Mouse (Mus musculus) gastrocnemius, postnatal 36 days (tissue): ENCODE results near the gene Isg20l2. TPM values are rescaled to one million over a fixed set of nuclear protein-coding genes. Genes with fewer than 3 reads are reported as not detected.

ENCODE experiments used
- DNase-seq, 2 experiments: peaks; one replicate each; pipeline ENCODE4 v3.0.0; 2022
- intact Hi-C: fragments of 180-260 bp; cut with DNase I; formaldehyde crosslinking; loops from one replicate; pipeline ENCODE4 v1.15.1; 2025
- total RNA-seq, 2 experiments: library from RNA; stranded (reverse); gene quantifications; 2 replicates each; pipeline ENCODE4 v1.2.3; 2021

Isg20l2 gene
- total RNA-seq, 2 experiments from 2014 or later: 6.2 to 8.0 TPM

GRCm38 (mm10) chr3:87909874-87910273 lies 20.2 kb upstream of the Isg20l2 start:
- DNase-seq: no peak
- intact Hi-C loops: no loop called here

- DNase-seq: peak; percentile 77 to 79
- intact Hi-C loops: no loop called here
Measured at GRCm38 (mm10) chr3:87910573-87911141, 19.5 kb upstream of the Isg20l2 start.

GRCm38 (mm10) chr3:87913491-87913890 lies 16.6 kb upstream of the Isg20l2 start:
- intact Hi-C loops: no loop called here

GRCm38 (mm10) chr3:87913891-87914290 lies 16.2 kb upstream of the Isg20l2 start:
- no peak for DNase-seq

More at GRCm38 (mm10) chr3:87913491-87913890, 16.6 kb upstream of the Isg20l2 start:
- DNase-seq: no peak

GRCm38 (mm10) chr3:87916990-87917389 lies 13.1 kb upstream of the Isg20l2 start:
- no peak for DNase-seq
- intact Hi-C loops: no loop called here

More at GRCm38 (mm10) chr3:87913891-87914290, 16.2 kb upstream of the Isg20l2 start:
- intact Hi-C loops: no loop called here

- no peak for DNase-seq
- intact Hi-C loops: no loop called here
Measured at GRCm38 (mm10) chr3:87918551-87918950, 11.6 kb upstream of the Isg20l2 start.

GRCm38 (mm10) chr3:87919336-87920108 lies 10.6 kb upstream of the Isg20l2 start, which contains the start of gene Mrpl24:
Mrpl24 (plus strand) TSS chr3:87919506.
- intact Hi-C loops: no loop called here
- peak; percentile 47 for DNase-seq

- DNase-seq: no peak
- intact Hi-C loops: no loop called here
Measured at GRCm38 (mm10) chr3:87920270-87920943, 9.7 kb upstream of the Isg20l2 start.

GRCm38 (mm10) chr3:87924996-87925395 lies 5.1 kb upstream of the Isg20l2 start:
- intact Hi-C loops: no loop called here
- DNase-seq: no peak

GRCm38 (mm10) chr3:87927452-87927851 lies 2.7 kb upstream of the Isg20l2 start:
- intact Hi-C loops: no loop called here
- no peak for DNase-seq

GRCm38 (mm10) chr3:87929341-87930077 lies 605 bp upstream of the Isg20l2 start:
- DNase-seq: no peak
- intact Hi-C loops: loop anchor here (5.0 to 10.0 kb wide), 2 partner anchors 43 to 145 kb away; partner anchors contain the start of genes Nes and Ttc24

- intact Hi-C loops: loop anchor here (2.0 to 10.0 kb wide), 3 partner anchors 27 to 141 kb away; partner anchors contain the start of genes Nes and Ttc24
- DNase-seq: no peak
Measured at GRCm38 (mm10) chr3:87934026-87934425, 3.9 kb downstream of the Isg20l2 start.

GRCm38 (mm10) chr3:87934501-87934900 lies 4.4 kb downstream of the Isg20l2 start:
- intact Hi-C loops: loop anchor here (2.0 to 10.0 kb wide), 3 partner anchors 26 to 140 kb away; partner anchors contain the start of genes Nes and Ttc24
- DNase-seq: no peak

- no peak for DNase-seq
- intact Hi-C loops: loop anchor here (2.0 to 10.0 kb wide), 2 partner anchors 26 to 140 kb away; partner anchors contain the start of gene Ttc24
Measured at GRCm38 (mm10) chr3:87935201-87935600, 5.1 kb downstream of the Isg20l2 start.

- peak; percentile 61 to 64 for DNase-seq
- intact Hi-C loops: loop anchor here (2.0 to 10.0 kb wide), 3 partner anchors 25 to 139 kb away; partner anchors contain the start of gene Ttc24
Measured at GRCm38 (mm10) chr3:87935776-87936175, 5.7 kb downstream of the Isg20l2 start.

GRCm38 (mm10) chr3:87940611-87941010 lies 10.5 kb downstream of the Isg20l2 start:
- intact Hi-C loops: no loop called here
- DNase-seq: no peak

GRCm38 (mm10) chr3:87942471-87942870 lies 12.4 kb downstream of the Isg20l2 start:
- intact Hi-C loops: no loop called here
- DNase-seq: no peak

- intact Hi-C loops: no loop called here
- no peak for DNase-seq
Measured at GRCm38 (mm10) chr3:87943586-87943985, 13.5 kb downstream of the Isg20l2 start.

- intact Hi-C loops: loop anchor here (2.0 to 5.0 kb wide), 2 partner anchors 46 to 1662 kb away; no protein-coding TSS in a partner anchor
- DNase-seq: peak in 1 of 2 experiments; percentile 25
Measured at GRCm38 (mm10) chr3:87944838-87945600, 14.9 kb downstream of the Isg20l2 start.
